1 mouse cellular context compared by ENCODE assay signal in the genomic region with DNA sequence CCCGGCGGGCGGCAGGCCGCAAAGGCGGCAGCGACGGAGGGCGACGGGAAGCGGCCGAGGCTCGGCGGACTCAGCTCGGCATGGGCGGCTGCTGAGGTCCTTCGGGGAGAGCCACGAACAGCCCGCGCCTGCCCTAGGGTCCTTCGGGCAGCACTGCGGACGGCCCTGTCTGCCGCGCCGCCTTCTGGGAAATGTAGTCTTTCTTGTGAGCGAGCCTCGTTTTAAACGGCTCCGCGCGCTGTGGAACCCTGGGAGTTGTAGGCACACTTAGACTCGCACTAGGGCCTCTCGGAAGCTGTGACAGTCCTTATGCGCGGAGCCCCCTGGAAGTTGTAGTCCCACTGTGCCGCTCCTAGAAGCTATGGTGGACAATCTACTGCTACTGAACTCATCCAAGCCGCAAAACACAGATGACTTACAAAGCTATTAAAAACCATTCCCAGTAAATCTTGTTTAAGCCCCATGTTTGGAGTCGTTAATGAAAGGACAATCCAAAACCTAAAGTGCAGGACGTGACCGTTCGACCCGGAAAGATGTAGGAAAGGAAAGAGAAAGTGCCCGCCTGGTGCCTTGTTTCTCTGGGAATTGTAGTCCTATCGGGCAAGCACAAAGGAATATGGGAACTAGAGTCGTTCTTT.
TF ChIP-seq lines count a peak whose summit lies in the region.

A gene (minus strand): TSS at position 129 of the 638 bp plus-strand sequence.

TF ChIP-seq in CH12.LX, 34 proteins besides CTCF, POLR2A, EP300 and RAD21 (continued from another document):
- peak; percentile 15; the same call in 1 of the 2 replicates for TF ChIP-seq IRF4 (IDR thresholded peaks at IDR 0.05; ENCODE audit: low read depth, low read length)
- no peak for TF ChIP-seq USF2 (conservative IDR thresholded peaks at IDR 0.05; ENCODE audit: low read depth, low read length)
- peak; percentile 79 for TF ChIP-seq TBP (conservative IDR thresholded peaks at IDR 0.05; ENCODE audit: low read depth, low read length)
- no peak for TF ChIP-seq USF1 (IDR thresholded peaks at IDR 0.05; ENCODE audit: low read depth, low read length)
- peak; percentile 44; the same call in 1 of the 2 replicates for TF ChIP-seq ZKSCAN1 (IDR thresholded peaks at IDR 0.05; ENCODE audit: borderline replicate concordance, low read depth, low read length)
- TF ChIP-seq MEF2A (IDR thresholded peaks at IDR 0.05; ENCODE audit: borderline replicate concordance, low read depth, low read length), result 0 out of 2 replicates have a peak, but pooled peaks have one; percentile 24
- no peak for TF ChIP-seq ZMIZ1 (IDR thresholded peaks at IDR 0.05; ENCODE audit: low read depth, low read length)
- TF ChIP-seq MYC (IDR thresholded peaks at IDR 0.05; ENCODE audit: low read depth, low read length), result 0 out of 2 replicates have a peak, but pooled peaks have one; percentile 30
- TF ChIP-seq ZC3H11A (IDR thresholded peaks at IDR 0.05; ENCODE audit: low read depth, low read length), result no peak
- peak; percentile 85 for TF ChIP-seq MXI1 (IDR thresholded peaks at IDR 0.05; ENCODE audit: low read depth, low read length)
- no peak for TF ChIP-seq ZNF384 (IDR thresholded peaks at IDR 0.05; ENCODE audit: low read depth, low read length)
- TF ChIP-seq HCFC1 (IDR thresholded peaks at IDR 0.05; ENCODE audit: low read depth, low read length), result peak; percentile 97
- no peak; the same call in 1 of the 2 replicates for TF ChIP-seq CHD2 (IDR thresholded peaks at IDR 0.05; ENCODE audit: low read length)
- no peak for TF ChIP-seq CHD1 (IDR thresholded peaks at IDR 0.05; ENCODE audit: low read depth, low read length)
- TF ChIP-seq GABPA (IDR thresholded peaks at IDR 0.05; ENCODE audit: insufficient replicate concordance, low read depth, low read length), result peak; percentile 82; the same call in 1 of the 2 replicates
- TF ChIP-seq E2F4 (IDR thresholded peaks at IDR 0.05; ENCODE audit: insufficient replicate concordance, low read depth, low read length), result 0 out of 2 replicates have a peak, but pooled peaks have one; percentile 66
- 0 out of 2 replicates have a peak, but pooled peaks have one; percentile 51 for TF ChIP-seq UBTF (IDR thresholded peaks at IDR 0.05; ENCODE audit: low read depth, low read length)
- TF ChIP-seq MAZ (IDR thresholded peaks at IDR 0.05; ENCODE audit: low read depth, low read length), result no peak
- TF ChIP-seq JUND (conservative IDR thresholded peaks at IDR 0.05; ENCODE audit: low read depth, low read length), result no peak; the same call in 1 of the 2 replicates
- peak; percentile 98 for TF ChIP-seq MAX (IDR thresholded peaks at IDR 0.05; ENCODE audit: low read length)
- TF ChIP-seq BHLHE40 (IDR thresholded peaks at IDR 0.05; ENCODE audit: low read depth, low read length), result 0 out of 2 replicates have a peak, but pooled peaks have one; percentile 12
TF ChIP-seq in CH12.LX: peak in this region for 19.
